Mouse (Mus musculus) erythroblast, embryonic 14.5 days (primary cell): ENCODE data around the gene Hist1h4j.

ENCODE experiments used
- GATA1 ChIP-seq: IDR thresholded peaks from 2 replicates; pipeline ENCODE4 v1.6.1; 2012; ENCODE audit warnings: low read length, inconsistent platforms, mixed read lengths
- TAL1 ChIP-seq: IDR thresholded peaks from 3 replicates; pipeline ENCODE4 v1.6.1; 2012; ENCODE audit warnings: low read length, inconsistent platforms, mixed read lengths

DNA sequence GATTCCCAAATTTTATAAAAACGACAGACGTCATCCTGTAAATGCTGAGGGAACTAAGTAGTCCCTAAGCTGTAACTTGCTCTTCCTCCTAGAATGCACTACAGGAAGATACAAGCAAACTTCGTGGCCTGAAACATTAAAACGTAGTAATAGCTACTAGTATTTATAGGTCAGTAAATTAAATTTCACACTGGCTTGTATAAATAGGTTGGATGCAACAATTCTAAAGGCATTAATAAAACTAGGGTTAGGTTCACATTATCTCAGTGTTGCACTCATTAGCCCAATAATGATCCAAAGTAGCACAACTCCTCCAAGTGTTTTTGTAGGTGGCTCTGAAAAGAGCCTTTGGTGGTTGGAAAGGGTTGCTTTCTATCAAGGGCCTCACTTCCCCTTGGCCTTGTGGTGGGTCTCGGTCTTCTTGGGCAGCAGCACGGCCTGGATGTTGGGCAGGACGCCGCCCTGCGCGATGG lies 18.2 kb downstream of the Hist1h4j start:
- TF ChIP-seq TAL1 (no peak), GATA1 (no peak)
